Mouse (Mus musculus): ENCODE measurements at regions not wholly inside any gene's neighbourhood (a gene's known extent, or its start where the extent isn't known, plus 50 kb on each side); places are given as distances from the start of the nearest gene placed in this dataset.

GRCm38 (mm10) chr4:94349273-94349672, 207.1 kb upstream of the Gm10306 start:
- TF ChIP-seq POLR2A (IDR thresholded peaks at IDR 0.05; ENCODE audit: borderline replicate concordance, extremely low read depth, insufficient read depth, insufficient read length, poor library complexity, severe bottlenecking) (no peak), CTCF (IDR thresholded peaks at IDR 0.05; ENCODE audit: borderline replicate concordance, extremely low read depth, insufficient read depth, insufficient read length) (peak; percentile 42; the same call in 1 of the 2 replicates)
- peak; percentile 64 for DNase-seq (ENCODE audit: low read depth)

GRCm38 (mm10) chr4:94356982-94357381, 199.4 kb upstream of the Gm10306 start:
- TF ChIP-seq CTCF (IDR thresholded peaks at IDR 0.05; ENCODE audit: borderline replicate concordance, extremely low read depth, insufficient read depth, insufficient read length) (no peak), POLR2A (IDR thresholded peaks at IDR 0.05; ENCODE audit: borderline replicate concordance, extremely low read depth, insufficient read depth, insufficient read length, poor library complexity, severe bottlenecking) (no peak)
- peak; percentile 52 for DNase-seq (ENCODE audit: low read depth)

- peak; percentile 74 for DNase-seq (ENCODE audit: low read depth)
- TF ChIP-seq POLR2A (IDR thresholded peaks at IDR 0.05; ENCODE audit: borderline replicate concordance, extremely low read depth, insufficient read depth, insufficient read length, poor library complexity, severe bottlenecking) = no peak
- TF ChIP-seq CTCF (IDR thresholded peaks at IDR 0.05; ENCODE audit: borderline replicate concordance, extremely low read depth, insufficient read depth, insufficient read length) = no peak
Observed at GRCm38 (mm10) chr4:94360810-94361527, 195.4 kb upstream of the Gm10306 start.

GRCm38 (mm10) chr4:94361528-94362217, 194.7 kb upstream of the Gm10306 start:
- TF ChIP-seq POLR2A (IDR thresholded peaks at IDR 0.05; ENCODE audit: borderline replicate concordance, extremely low read depth, insufficient read depth, insufficient read length, poor library complexity, severe bottlenecking) (no peak), CTCF (IDR thresholded peaks at IDR 0.05; ENCODE audit: borderline replicate concordance, extremely low read depth, insufficient read depth, insufficient read length) (no peak)
- DNase-seq (ENCODE audit: low read depth) = peak; percentile 32

GRCm38 (mm10) chr4:94365375-94365774, 191.0 kb upstream of the Gm10306 start:
- TF ChIP-seq CTCF (IDR thresholded peaks at IDR 0.05; ENCODE audit: borderline replicate concordance, extremely low read depth, insufficient read depth, insufficient read length) (no peak), POLR2A (IDR thresholded peaks at IDR 0.05; ENCODE audit: borderline replicate concordance, extremely low read depth, insufficient read depth, insufficient read length, poor library complexity, severe bottlenecking) (no peak)
- DNase-seq (ENCODE audit: low read depth) = no peak

GRCm38 (mm10) chr4:94367174-94367573, 189.2 kb upstream of the Gm10306 start:
- DNase-seq (ENCODE audit: low read depth) = no peak
- no peak for TF ChIP-seq POLR2A (IDR thresholded peaks at IDR 0.05; ENCODE audit: borderline replicate concordance, extremely low read depth, insufficient read depth, insufficient read length, poor library complexity, severe bottlenecking)
- TF ChIP-seq CTCF (IDR thresholded peaks at IDR 0.05; ENCODE audit: borderline replicate concordance, extremely low read depth, insufficient read depth, insufficient read length) = no peak

GRCm38 (mm10) chr4:94370981-94371380, 185.4 kb upstream of the Gm10306 start:
- DNase-seq (ENCODE audit: low read depth) = no peak
- TF ChIP-seq POLR2A (IDR thresholded peaks at IDR 0.05; ENCODE audit: borderline replicate concordance, extremely low read depth, insufficient read depth, insufficient read length, poor library complexity, severe bottlenecking) = no peak
- no peak for TF ChIP-seq CTCF (IDR thresholded peaks at IDR 0.05; ENCODE audit: borderline replicate concordance, extremely low read depth, insufficient read depth, insufficient read length)

DNA sequence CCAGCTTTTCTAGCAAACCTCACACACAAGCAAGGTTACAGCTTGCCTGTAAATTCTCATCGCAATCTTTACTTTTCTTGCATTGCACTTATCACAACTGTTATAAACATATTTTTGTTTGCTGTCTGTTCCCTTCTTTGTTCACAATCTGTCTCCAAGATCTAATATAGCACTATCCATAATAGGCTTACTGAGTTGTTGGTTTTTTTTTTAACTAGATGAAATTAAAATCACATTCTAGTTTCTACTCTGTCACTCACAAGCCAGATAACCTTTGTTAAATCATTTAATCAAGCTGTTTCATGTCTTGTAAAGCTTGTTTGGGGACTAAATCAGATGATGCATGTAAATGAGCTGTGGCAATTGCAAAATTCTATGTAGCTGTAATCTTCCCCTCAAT, 180.1 kb upstream of the Gm10306 start:
- TF ChIP-seq POLR2A (IDR thresholded peaks at IDR 0.05; ENCODE audit: borderline replicate concordance, extremely low read depth, insufficient read depth, insufficient read length, poor library complexity, severe bottlenecking) (no peak), CTCF (IDR thresholded peaks at IDR 0.05; ENCODE audit: borderline replicate concordance, extremely low read depth, insufficient read depth, insufficient read length) (no peak)
- DNase-seq (ENCODE audit: low read depth) = peak; percentile 21

GRCm38 (mm10) chr4:94385703-94386102, 170.6 kb upstream of the Gm10306 start:
- TF ChIP-seq POLR2A (IDR thresholded peaks at IDR 0.05; ENCODE audit: borderline replicate concordance, extremely low read depth, insufficient read depth, insufficient read length, poor library complexity, severe bottlenecking) (no peak), CTCF (IDR thresholded peaks at IDR 0.05; ENCODE audit: borderline replicate concordance, extremely low read depth, insufficient read depth, insufficient read length) (no peak)
- DNase-seq (ENCODE audit: low read depth) = no peak

GRCm38 (mm10) chr4:94388317-94388716, 168.0 kb upstream of the Gm10306 start:
- DNase-seq (ENCODE audit: low read depth) = no peak
- TF ChIP-seq CTCF (IDR thresholded peaks at IDR 0.05; ENCODE audit: borderline replicate concordance, extremely low read depth, insufficient read depth, insufficient read length) (no peak), POLR2A (IDR thresholded peaks at IDR 0.05; ENCODE audit: borderline replicate concordance, extremely low read depth, insufficient read depth, insufficient read length, poor library complexity, severe bottlenecking) (no peak)

- no peak for TF ChIP-seq POLR2A (IDR thresholded peaks at IDR 0.05; ENCODE audit: borderline replicate concordance, extremely low read depth, insufficient read depth, insufficient read length, poor library complexity, severe bottlenecking)
- TF ChIP-seq CTCF (IDR thresholded peaks at IDR 0.05; ENCODE audit: borderline replicate concordance, extremely low read depth, insufficient read depth, insufficient read length) = no peak
- no peak for DNase-seq (ENCODE audit: low read depth)
Observed at GRCm38 (mm10) chr4:94394462-94394861, 161.9 kb upstream of the Gm10306 start.

DNA sequence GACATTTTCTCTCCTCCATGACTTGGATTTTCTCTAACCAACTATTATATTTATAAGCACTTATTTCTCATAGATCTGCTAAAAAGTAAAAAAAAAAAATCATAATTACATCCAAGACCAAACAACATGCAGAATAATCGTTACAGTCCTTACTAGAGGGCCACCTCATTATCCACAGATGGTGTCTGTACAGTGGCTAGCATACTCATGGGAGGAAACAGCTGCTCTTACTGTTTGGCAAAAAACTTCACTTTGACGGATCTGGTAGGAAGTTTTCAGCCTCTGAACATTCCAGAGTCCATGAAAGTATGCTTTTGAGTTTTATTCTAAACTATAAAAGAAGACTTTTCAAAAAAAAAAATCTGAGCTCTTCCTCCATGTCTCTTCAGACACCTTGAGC, 159.1 kb upstream of the Gm10306 start:
- no peak for DNase-seq (ENCODE audit: low read depth)
- no peak for TF ChIP-seq CTCF (IDR thresholded peaks at IDR 0.05; ENCODE audit: borderline replicate concordance, extremely low read depth, insufficient read depth, insufficient read length)
- TF ChIP-seq POLR2A (IDR thresholded peaks at IDR 0.05; ENCODE audit: borderline replicate concordance, extremely low read depth, insufficient read depth, insufficient read length, poor library complexity, severe bottlenecking) = no peak
